Mouse (Mus musculus) spleen, postnatal 10 days (tissue): Measurements from ENCODE around the gene Prkci.

Experiments used
- DNase-seq, 2 experiments: peaks; one replicate each; pipeline ENCODE4 v3.0.0; 2021 to 2022; ENCODE audit warnings: low spot score in 2 of 2

The Prkci gene

GRCm38 (mm10) chr3:30994859-30995258 is 688 bp upstream of the Prkci start:
- no peak for DNase-seq

- DNase-seq = no peak
Measured at GRCm38 (mm10) chr3:30995899-30996687, 546 bp downstream of the Prkci start.

- no peak for DNase-seq
Measured at GRCm38 (mm10) chr3:30996688-30997014, 1.1 kb downstream of the Prkci start.

- DNase-seq = no peak
Measured at GRCm38 (mm10) chr3:30999401-31000017, 4.0 kb downstream of the Prkci start.

GRCm38 (mm10) chr3:31000018-31000407 is 4.5 kb downstream of the Prkci start:
- DNase-seq = peak in 1 of 2 experiments; percentile 36

GRCm38 (mm10) chr3:31001048-31001676 is 5.6 kb downstream of the Prkci start:
- no peak for DNase-seq

GRCm38 (mm10) chr3:31004320-31005209 is 9.0 kb downstream of the Prkci start:
- no peak for DNase-seq

- no peak for DNase-seq
Measured at GRCm38 (mm10) chr3:31014374-31014773, 18.8 kb downstream of the Prkci start.

GRCm38 (mm10) chr3:31015682-31016443 is 20.3 kb downstream of the Prkci start:
- no peak for DNase-seq

GRCm38 (mm10) chr3:31016594-31017196 is 21.1 kb downstream of the Prkci start:
- no peak for DNase-seq

- no peak for DNase-seq
Measured at GRCm38 (mm10) chr3:31017652-31018051, 22.1 kb downstream of the Prkci start.

- DNase-seq = no peak
Measured at GRCm38 (mm10) chr3:31019287-31019686, 23.7 kb downstream of the Prkci start.

- DNase-seq = no peak
Measured at GRCm38 (mm10) chr3:31019793-31020447, 24.4 kb downstream of the Prkci start.

GRCm38 (mm10) chr3:31020656-31021055 is 25.1 kb downstream of the Prkci start:
- DNase-seq = no peak

GRCm38 (mm10) chr3:31022895-31023436 is 27.4 kb downstream of the Prkci start:
- DNase-seq = no peak

- DNase-seq = no peak
Measured at GRCm38 (mm10) chr3:31027718-31028117, 32.2 kb downstream of the Prkci start.

- no peak for DNase-seq
Measured at GRCm38 (mm10) chr3:31031621-31032020, 36.1 kb downstream of the Prkci start.

GRCm38 (mm10) chr3:31033644-31034043 is 38.1 kb downstream of the Prkci start:
- DNase-seq = no peak

GRCm38 (mm10) chr3:31037851-31038250 is 42.3 kb downstream of the Prkci start:
- no peak for DNase-seq

- no peak for DNase-seq
Measured at GRCm38 (mm10) chr3:31038689-31039088, 43.1 kb downstream of the Prkci start.
